Mouse (Mus musculus): Measurements from ENCODE around the gene Ndel1.

DNA sequence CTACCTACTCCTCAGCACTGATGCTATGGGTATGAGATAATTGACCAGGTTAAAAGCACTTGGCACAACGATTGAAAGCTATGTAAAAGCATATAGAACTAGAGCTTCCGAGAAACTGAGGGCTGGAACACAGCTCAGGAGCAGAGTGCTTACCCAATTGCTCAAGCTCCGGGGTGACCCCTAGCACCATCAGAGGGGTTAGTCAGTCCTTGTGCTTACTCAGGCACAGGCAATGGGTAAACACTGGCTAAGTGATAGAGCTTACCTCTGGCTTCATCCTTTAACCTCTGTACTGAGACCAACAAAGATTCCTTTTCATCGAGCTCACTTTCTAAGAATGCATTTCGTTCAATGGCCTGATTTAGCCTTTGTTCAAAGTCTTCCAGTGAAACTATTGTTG, 32.1 kb downstream of the Ndel1 start:
- TF ChIP-seq CTCF (IDR thresholded peaks at IDR 0.05; ENCODE audit: low read depth, low read length) (no peak), TAL1 (conservative IDR thresholded peaks at IDR 0.05; ENCODE audit: low read depth, low read length) (no peak), GATA1 (IDR thresholded peaks at IDR 0.05; ENCODE audit: borderline replicate concordance, low read length) (no peak)
